Mouse (Mus musculus): ENCODE data around the gene Zfp523.

- TF ChIP-seq CTCF (IDR thresholded peaks at IDR 0.05; ENCODE audit: borderline replicate concordance, insufficient read depth, low read depth, low read length) (no peak), POLR2A (IDR thresholded peaks at IDR 0.05; ENCODE audit: borderline replicate concordance, insufficient read depth, low read length) (no peak)
These were observed 67.8 kb downstream of the Zfp523 start for GRCm38 (mm10) chr17:28244714-28245113.

Data from cerebellum, adult 2 months (tissue).